Mouse (Mus musculus) brain, embryonic 14.5 days (tissue): Measurements from ENCODE around the gene Casr.

ENCODE experiments used
- CTCF ChIP-seq: fragments of 200-500 bp; IDR thresholded peaks from 2 replicates; pipeline ENCODE4 v1.5.1; 2012; ENCODE audit warnings: inconsistent platforms, mild to moderate bottlenecking, moderate library complexity, borderline replicate concordance; ENCODE audit not compliant: insufficient read depth, insufficient read length; ENCODE audit errors: extremely low read depth
- POLR2A ChIP-seq: fragments of 200-500 bp; IDR thresholded peaks from 2 replicates; pipeline ENCODE4 v1.6.1; 2012; ENCODE audit warnings: mild to moderate bottlenecking, inconsistent platforms, borderline replicate concordance; ENCODE audit not compliant: poor library complexity, insufficient read depth, insufficient read length, severe bottlenecking; ENCODE audit errors: extremely low read depth

- TF ChIP-seq CTCF, result no peak
- no peak for TF ChIP-seq POLR2A
Measured at GRCm38 (mm10) chr16:36555672-36556165, 6.2 kb downstream of the Casr start.
